Mouse (Mus musculus): ENCODE results near the gene Tcf7l1. TPM values are rescaled to one million over a fixed set of nuclear protein-coding genes. Genes with fewer than 3 reads are reported as not detected.

Gene Tcf7l1
- polyA plus RNA-seq, 1 experiment from 2014 or later, result 17.5 TPM

DNA sequence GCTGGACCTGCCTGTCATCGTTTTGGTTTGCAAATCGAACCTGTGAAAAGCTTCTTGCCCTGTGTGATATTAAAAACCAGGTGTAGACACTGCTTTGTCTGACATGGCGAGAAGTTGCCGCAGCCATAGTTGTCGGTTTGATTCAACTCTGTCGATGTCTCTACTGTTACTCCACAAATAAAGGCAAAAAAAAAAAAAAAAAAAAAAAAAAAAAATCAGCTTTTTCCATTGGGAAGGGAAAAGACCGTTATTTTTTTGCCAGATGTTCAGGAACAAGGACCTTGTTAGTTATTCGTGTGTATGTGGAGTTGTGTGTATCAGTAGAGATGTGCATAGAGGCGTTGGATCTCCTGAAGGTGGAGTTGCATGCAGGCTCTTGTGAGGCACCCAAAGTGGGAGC lies 36.7 kb upstream of the Tcf7l1 start:
- Histone ChIP-seq H3K4me3 (ENCODE audit: low read depth, low read length) (no peak overlapping the region), H3K36me3 (ENCODE audit: insufficient read depth, low read length) (no peaks in the 10 kb centered on the region), H3K27ac (ENCODE audit: low read length) (no peak overlapping the region), H3K4me2 (replicated peaks; ENCODE audit: low read depth, low read length) (no peak overlapping the region), H3K4me1 (ENCODE audit: insufficient read depth, low read depth, low read length) (peaks cover 4% of the 10 kb centered on the region), H3K9me3 (ENCODE audit: low read length) (no peaks in the 10 kb centered on the region), H3K9ac (replicated peaks; ENCODE audit: low read depth) (no peak overlapping the region; the same call in 1 of the 2 replicates), H3K27me3 (replicated peaks; ENCODE audit: insufficient read depth, low read length) (no peaks in the 10 kb centered on the region)
- DNase-seq (ENCODE audit: low spot score) (no peak), ATAC-seq (no peak)
- TF ChIP-seq EP300 (IDR thresholded peaks at IDR 0.05), result no peak
- TF ChIP-seq CTCF (IDR thresholded peaks at IDR 0.05), result no peak
- 55% methylated on average over 9 of the region's 9 CpGs for WGBS

DNA sequence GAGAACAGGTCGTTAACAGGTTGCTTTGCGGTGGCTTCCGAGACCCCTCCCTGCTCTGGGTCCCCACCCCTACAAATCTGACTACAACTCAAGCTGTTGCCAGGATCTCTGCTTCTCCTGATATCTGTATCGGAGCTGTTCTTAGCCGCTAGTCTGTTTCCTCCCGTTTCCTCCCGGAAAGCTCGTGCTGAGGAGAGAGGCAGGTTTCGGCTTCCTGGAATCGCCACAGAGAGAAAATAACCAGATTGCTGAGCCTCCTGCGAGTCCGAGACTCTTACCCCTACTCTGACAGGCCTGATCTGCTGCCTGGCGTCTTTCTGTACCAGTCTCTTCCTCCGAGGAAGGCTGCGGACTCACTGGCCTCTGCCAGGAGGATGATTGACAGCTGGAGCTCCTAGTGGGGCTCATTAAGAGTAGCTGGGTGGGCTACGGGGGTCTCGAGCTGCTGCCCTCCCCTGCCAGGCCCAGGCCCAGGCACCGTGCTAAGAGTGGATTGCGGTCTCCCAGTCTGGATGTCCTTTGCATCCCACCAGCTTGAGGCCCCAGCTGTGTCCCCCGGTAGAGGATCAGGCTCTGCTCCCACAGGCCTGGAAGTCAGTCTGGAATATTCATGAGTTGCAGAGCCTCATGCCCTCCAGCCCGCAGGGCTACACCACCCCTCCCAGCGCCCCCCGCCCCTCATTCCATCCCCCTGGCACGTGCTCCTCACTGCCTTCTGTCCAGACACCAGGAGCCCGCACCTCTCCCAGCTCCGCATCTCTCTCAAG lies 36.1 kb upstream of the Tcf7l1 start:
- DNase-seq (ENCODE audit: low spot score) (no peak), ATAC-seq (no peak)
- H3K4me3 ChIP-seq (ENCODE audit: low read depth, low read length), result peak overlapping the region; percentile 14; the same call in 1 of the 2 replicates
- peak overlapping the region; percentile 49 for H3K4me2 ChIP-seq (replicated peaks; ENCODE audit: low read depth, low read length)
- no peaks in the 10 kb centered on the region for H3K27me3 ChIP-seq (replicated peaks; ENCODE audit: insufficient read depth, low read length)
- TF ChIP-seq CTCF (IDR thresholded peaks at IDR 0.05) (no peak), EP300 (IDR thresholded peaks at IDR 0.05) (no peak)
- 10% methylated on average over 26 of the region's 26 CpGs for WGBS
- H3K4me1 ChIP-seq (ENCODE audit: insufficient read depth, low read depth, low read length), result peaks cover 4% of the 10 kb centered on the region
- no peaks in the 10 kb centered on the region for H3K36me3 ChIP-seq (ENCODE audit: insufficient read depth, low read length)
- peak overlapping the region; percentile 23; the same call in 1 of the 2 replicates for H3K9ac ChIP-seq (replicated peaks; ENCODE audit: low read depth)
- H3K9me3 ChIP-seq (ENCODE audit: low read length), result no peaks in the 10 kb centered on the region
- H3K27ac ChIP-seq (ENCODE audit: low read length), result no peak overlapping the region

DNA sequence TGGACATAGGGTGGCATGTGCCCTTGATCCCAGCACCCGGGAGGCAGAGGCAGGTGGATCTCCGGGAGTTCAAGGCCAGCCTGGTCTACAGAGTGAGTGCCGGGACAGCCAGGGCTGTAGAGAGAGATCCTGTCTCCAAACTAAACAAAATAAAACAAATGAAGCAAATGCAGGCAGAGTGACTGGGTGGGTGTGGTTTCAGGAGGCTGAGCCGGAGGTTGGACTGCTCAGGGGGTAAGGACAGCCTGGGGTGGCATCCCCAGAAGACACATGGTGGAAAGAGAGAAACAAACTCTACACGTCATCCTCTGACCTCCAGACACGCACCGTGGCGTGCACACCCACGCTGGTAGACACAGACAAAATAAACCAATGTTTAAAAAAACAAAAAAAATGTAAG lies 24.4 kb upstream of the Tcf7l1 start:
- Histone ChIP-seq H3K4me3 (ENCODE audit: low read depth, low read length) (no peak overlapping the region), H3K27ac (ENCODE audit: low read length) (no peak overlapping the region), H3K36me3 (ENCODE audit: insufficient read depth, low read length) (no peaks in the 10 kb centered on the region), H3K4me2 (replicated peaks; ENCODE audit: low read depth, low read length) (0 out of 2 replicates have a peak overlapping the region, but pooled peaks have one; percentile 3), H3K4me1 (ENCODE audit: insufficient read depth, low read depth, low read length) (no peaks in the 10 kb centered on the region), H3K9me3 (ENCODE audit: low read length) (no peaks in the 10 kb centered on the region), H3K9ac (replicated peaks; ENCODE audit: low read depth) (no peak overlapping the region), H3K27me3 (replicated peaks; ENCODE audit: insufficient read depth, low read length) (no peaks in the 10 kb centered on the region)
- ATAC-seq, result peak; percentile 16
- 49% methylated on average over 9 of the region's 9 CpGs for WGBS
- DNase-seq (ENCODE audit: low spot score), result no peak
- TF ChIP-seq CTCF (IDR thresholded peaks at IDR 0.05), result no peak
- TF ChIP-seq EP300 (IDR thresholded peaks at IDR 0.05), result no peak

DNA sequence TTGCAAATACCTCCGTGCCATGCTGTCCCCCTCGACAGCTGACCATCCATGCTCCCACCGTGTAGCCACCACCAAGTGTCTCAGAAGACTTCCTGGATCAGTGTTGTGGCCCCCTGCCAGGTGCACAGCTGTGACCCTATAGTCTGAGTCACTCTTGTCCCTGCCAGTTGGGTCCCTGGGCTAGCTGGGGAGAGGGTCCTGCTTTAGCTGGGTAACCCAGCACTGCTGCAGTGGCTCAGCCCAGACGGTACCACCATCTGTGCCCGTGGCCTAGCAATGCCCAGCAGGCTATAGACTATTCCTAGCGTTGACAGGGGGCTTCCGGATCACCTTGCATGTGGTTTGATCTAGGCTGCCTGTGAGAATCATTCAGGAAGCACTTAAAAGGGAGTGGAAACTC lies 21.2 kb upstream of the Tcf7l1 start:
- DNase-seq (ENCODE audit: low spot score), result no peak
- H3K27me3 ChIP-seq (replicated peaks; ENCODE audit: insufficient read depth, low read length), result no peaks in the 10 kb centered on the region
- ATAC-seq, result no peak
- H3K36me3 ChIP-seq (ENCODE audit: insufficient read depth, low read length), result no peaks in the 10 kb centered on the region
- no peaks in the 10 kb centered on the region for H3K9me3 ChIP-seq (ENCODE audit: low read length)
- H3K4me2 ChIP-seq (replicated peaks; ENCODE audit: low read depth, low read length), result no peak overlapping the region
- H3K4me3 ChIP-seq (ENCODE audit: low read depth, low read length), result no peak overlapping the region
- 68% methylated on average over 7 of the region's 7 CpGs for WGBS
- no peak overlapping the region for H3K27ac ChIP-seq (ENCODE audit: low read length)
- no peak overlapping the region for H3K9ac ChIP-seq (replicated peaks; ENCODE audit: low read depth)
- no peak for TF ChIP-seq EP300 (IDR thresholded peaks at IDR 0.05)
- TF ChIP-seq CTCF (IDR thresholded peaks at IDR 0.05), result no peak
- no peaks in the 10 kb centered on the region for H3K4me1 ChIP-seq (ENCODE audit: insufficient read depth, low read depth, low read length)

DNA sequence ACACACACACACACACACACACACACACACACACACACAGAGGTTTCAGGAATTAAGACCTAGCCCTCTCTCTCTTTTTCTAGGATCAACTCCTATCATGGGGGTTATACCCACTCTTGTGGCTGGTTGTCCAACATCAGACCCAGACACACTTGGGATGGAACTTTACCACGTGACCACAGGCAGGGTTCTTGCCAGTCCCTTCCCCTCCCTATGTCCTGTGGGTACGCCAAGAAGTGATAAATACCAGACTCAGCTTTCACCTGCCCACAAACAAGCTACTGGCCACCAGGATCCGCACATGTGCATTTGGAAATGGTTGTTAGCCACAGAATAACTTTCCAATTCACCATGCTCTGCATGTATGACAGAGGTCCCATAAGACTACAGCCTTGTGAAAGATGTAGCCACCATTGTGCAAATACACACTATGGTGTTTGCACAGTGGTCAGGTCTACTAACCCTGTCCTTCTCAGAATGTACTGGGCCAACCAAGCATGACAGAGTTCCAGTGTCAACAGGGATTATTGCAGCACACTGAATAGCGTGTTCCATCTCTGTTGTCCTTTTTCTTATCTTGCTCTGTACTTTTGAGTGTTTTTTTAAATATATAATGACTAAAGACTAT lies 20.6 kb upstream of the Tcf7l1 start:
- 70% methylated on average over 4 of the region's 4 CpGs for WGBS
- no peak overlapping the region for H3K27ac ChIP-seq (ENCODE audit: low read length)
- H3K4me3 ChIP-seq (ENCODE audit: low read depth, low read length), result no peak overlapping the region
- H3K9ac ChIP-seq (replicated peaks; ENCODE audit: low read depth), result no peak overlapping the region
- H3K4me2 ChIP-seq (replicated peaks; ENCODE audit: low read depth, low read length), result no peak overlapping the region
- no peaks in the 10 kb centered on the region for H3K9me3 ChIP-seq (ENCODE audit: low read length)
- no peak for ATAC-seq
- DNase-seq (ENCODE audit: low spot score), result no peak
- no peaks in the 10 kb centered on the region for H3K36me3 ChIP-seq (ENCODE audit: insufficient read depth, low read length)
- no peaks in the 10 kb centered on the region for H3K4me1 ChIP-seq (ENCODE audit: insufficient read depth, low read depth, low read length)
- no peak for TF ChIP-seq EP300 (IDR thresholded peaks at IDR 0.05)
- H3K27me3 ChIP-seq (replicated peaks; ENCODE audit: insufficient read depth, low read length), result no peaks in the 10 kb centered on the region

DNA sequence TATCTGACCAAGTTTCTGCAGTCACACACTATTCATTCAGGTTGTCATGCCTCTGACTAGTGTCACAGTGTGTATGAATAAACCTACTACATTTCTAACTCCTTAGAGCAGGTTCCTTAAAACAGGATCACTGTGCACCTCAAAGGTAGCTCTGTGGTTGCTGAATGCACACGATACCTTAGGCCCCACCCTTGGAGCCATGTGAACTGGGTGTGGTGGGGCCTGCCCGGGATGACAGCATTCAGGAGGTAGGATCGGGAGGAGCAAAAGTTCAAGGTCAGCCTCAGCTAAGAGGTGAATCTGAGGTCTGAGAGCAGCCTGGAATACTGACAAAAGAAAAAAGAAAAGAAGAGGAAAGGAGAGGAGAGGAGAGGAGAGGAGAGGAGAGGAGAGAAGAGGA lies 19.3 kb upstream of the Tcf7l1 start:
- no peak overlapping the region for H3K4me2 ChIP-seq (replicated peaks; ENCODE audit: low read depth, low read length)
- no peaks in the 10 kb centered on the region for H3K27me3 ChIP-seq (replicated peaks; ENCODE audit: insufficient read depth, low read length)
- no peaks in the 10 kb centered on the region for H3K4me1 ChIP-seq (ENCODE audit: insufficient read depth, low read depth, low read length)
- TF ChIP-seq EP300 (IDR thresholded peaks at IDR 0.05), result no peak
- TF ChIP-seq CTCF (IDR thresholded peaks at IDR 0.05), result no peak
- no peak overlapping the region for H3K4me3 ChIP-seq (ENCODE audit: low read depth, low read length)
- H3K9me3 ChIP-seq (ENCODE audit: low read length), result no peaks in the 10 kb centered on the region
- H3K9ac ChIP-seq (replicated peaks; ENCODE audit: low read depth), result no peak overlapping the region
- 41% methylated on average over 3 of the region's 3 CpGs for WGBS
- no peak overlapping the region for H3K27ac ChIP-seq (ENCODE audit: low read length)
- H3K36me3 ChIP-seq (ENCODE audit: insufficient read depth, low read length), result no peaks in the 10 kb centered on the region
- no peak for ATAC-seq
- DNase-seq (ENCODE audit: low spot score), result no peak
